Mouse (Mus musculus): ENCODE measurements around the gene Cdc27.

DNA sequence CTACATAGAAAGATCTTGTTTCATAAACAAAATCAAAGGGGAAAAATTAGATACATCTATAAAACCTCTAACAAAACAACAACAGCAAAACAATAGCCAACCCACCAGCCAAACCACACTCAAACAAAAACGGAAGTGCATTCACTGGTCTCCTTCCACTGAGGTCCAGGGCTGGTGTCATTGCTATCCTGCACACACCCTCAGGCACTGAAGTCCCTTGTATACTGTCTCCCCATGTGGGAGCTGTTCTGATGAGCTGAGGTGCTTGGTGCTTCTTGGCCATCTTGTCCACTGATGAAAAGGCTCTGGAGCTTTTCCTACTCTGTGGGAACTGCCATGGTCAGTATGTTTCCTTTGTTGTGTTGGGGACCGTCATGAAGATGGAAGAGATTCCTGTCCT is 38.1 kb upstream of the Cdc27 start:
- TF ChIP-seq POLR2A (IDR thresholded peaks at IDR 0.05; ENCODE audit: control insufficient read depth, low read depth, low read length) (no peak), CTCF (IDR thresholded peaks at IDR 0.05; ENCODE audit: control insufficient read depth, insufficient read depth, insufficient replicate concordance, low read depth, low read length) (no peak)

All from testis, adult 2 months (tissue).